Mouse (Mus musculus): ENCODE data around the gene Ankrd10.

DNA sequence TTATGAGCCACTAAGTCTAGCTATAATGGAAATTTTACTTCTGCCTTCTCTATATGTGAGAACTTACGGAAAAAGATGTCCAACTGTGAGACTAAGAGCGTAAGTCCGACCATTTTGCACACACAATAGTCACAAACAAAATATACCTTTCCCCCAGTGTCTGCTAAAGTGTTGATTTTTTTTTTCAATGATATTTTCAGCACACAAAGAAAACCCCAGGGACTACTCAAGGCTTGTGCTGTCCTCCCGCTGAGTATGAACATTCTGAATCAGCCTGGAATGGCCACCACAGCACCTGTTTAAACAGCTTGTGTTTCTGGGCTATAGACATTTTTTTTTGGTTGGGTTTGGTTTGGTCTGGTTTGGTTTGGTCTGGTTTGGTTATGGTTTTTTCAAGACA lies 64.8 kb downstream of the Ankrd10 start:
- TF ChIP-seq CTCF (IDR thresholded peaks at IDR 0.05; ENCODE audit: low read depth, low read length), result no peak
- TF ChIP-seq POLR2A (IDR thresholded peaks at IDR 0.05; ENCODE audit: extremely low read depth, insufficient read depth, low read length), result no peak

All from liver, adult 2 months (tissue).